Mouse (Mus musculus) hindbrain, embryonic 12.5 days (tissue): ENCODE measurements at regions not wholly inside any gene's neighbourhood (a gene's known extent, or its start where the extent isn't known, plus 50 kb on each side); places are given as distances from the start of the nearest gene placed in this dataset.

Experiments
- ATAC-seq: fragments of 200-750 bp; cut with Nextera tagmentation; 2 replicates; pipeline ENCODE4 v1.8.0; 2017; ENCODE audit warnings: moderate TSS enrichment; ENCODE audit not compliant: low FRiP score
- H3K27ac ChIP-seq: fragments of 300-500 bp; sonication (generic); 2 replicates; pipeline ENCODE4 v1.5.1; 2016; ENCODE audit warnings: mild to moderate bottlenecking
- H3K27me3 ChIP-seq: fragments of 300-500 bp; sonication (generic); 2 replicates; pipeline ENCODE4 v1.6.1; 2016; ENCODE audit warnings: mild to moderate bottlenecking
- H3K36me3 ChIP-seq: fragments of 300-500 bp; sonication (generic); 2 replicates; pipeline ENCODE4 v1.6.1; 2016; ENCODE audit warnings: mild to moderate bottlenecking
- H3K4me1 ChIP-seq: fragments of 300-500 bp; sonication (generic); 2 replicates; pipeline ENCODE4 v1.6.1; 2016
- H3K4me2 ChIP-seq: fragments of 300-500 bp; sonication (generic); replicated peaks from 2 replicates; pipeline ENCODE4 v1.6.1; 2016; ENCODE audit warnings: mild to moderate bottlenecking
- H3K4me3 ChIP-seq: fragments of 300-500 bp; sonication (generic); 2 replicates; pipeline ENCODE4 v1.5.1; 2016; ENCODE audit warnings: mild to moderate bottlenecking
- H3K9ac ChIP-seq: fragments of 300-500 bp; sonication (generic); 2 replicates; pipeline ENCODE4 v1.6.1; 2016; ENCODE audit warnings: mild to moderate bottlenecking, moderate library complexity
- H3K9me3 ChIP-seq: fragments of 300-500 bp; sonication (generic); replicated peaks from 2 replicates; pipeline ENCODE4 v1.6.1; 2016; ENCODE audit warnings: mild to moderate bottlenecking
- WGBS: fragments of 180-500 bp; shearing (Covaris S2); methylation state at CpG from one replicate; pipeline ENCODE4 v1.1.7; 2016; 5-methylcytosine and 5-hydroxymethylcytosine counted together

DNA sequence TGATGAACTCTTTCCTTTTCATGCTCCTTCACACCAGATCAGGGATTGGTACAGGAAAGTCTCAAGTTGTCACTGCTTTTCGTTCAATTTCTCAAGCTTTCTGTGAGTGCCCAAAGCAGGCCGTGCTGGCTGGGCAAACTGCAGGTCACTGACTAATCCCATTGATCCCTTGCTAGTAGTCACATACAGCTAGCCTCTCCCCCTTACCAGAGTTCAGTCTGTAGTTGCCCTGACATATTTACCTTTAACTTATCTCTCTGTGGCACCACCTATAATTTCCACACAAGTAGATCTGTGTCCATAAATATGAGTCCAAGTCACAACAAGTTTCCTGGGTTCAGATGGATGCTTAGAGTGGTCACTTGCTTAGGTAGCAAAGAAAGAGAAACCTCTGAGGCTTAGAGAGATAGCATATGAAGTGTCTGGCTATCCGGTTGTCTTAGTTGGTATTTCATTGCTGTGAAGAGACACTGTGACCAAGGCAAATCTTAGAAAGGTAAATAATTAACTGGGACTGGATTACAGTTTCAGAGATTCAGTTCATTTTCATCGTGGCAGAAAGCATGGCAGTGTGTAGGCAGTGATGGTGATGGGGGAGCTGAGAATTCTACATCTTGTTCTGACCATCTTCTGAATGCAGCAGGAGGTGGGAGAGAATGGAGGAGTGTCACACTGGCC lies 362.8 kb upstream of the Pcsk5 start:
- 76% methylated on average over 4 of the region's 4 CpGs for WGBS
- no peak overlapping the region for H3K27ac ChIP-seq
- no peak overlapping the region for H3K4me3 ChIP-seq
- no peak overlapping the region for H3K9ac ChIP-seq
- no peaks in the 10 kb centered on the region for H3K36me3 ChIP-seq
- H3K9me3 ChIP-seq: peaks cover 3% of the 10 kb centered on the region; the same call in 1 of the 2 replicates
- no peak overlapping the region for H3K4me2 ChIP-seq
- H3K27me3 ChIP-seq: no peaks in the 10 kb centered on the region
- H3K4me1 ChIP-seq: no peaks in the 10 kb centered on the region
- ATAC-seq: no peak

DNA sequence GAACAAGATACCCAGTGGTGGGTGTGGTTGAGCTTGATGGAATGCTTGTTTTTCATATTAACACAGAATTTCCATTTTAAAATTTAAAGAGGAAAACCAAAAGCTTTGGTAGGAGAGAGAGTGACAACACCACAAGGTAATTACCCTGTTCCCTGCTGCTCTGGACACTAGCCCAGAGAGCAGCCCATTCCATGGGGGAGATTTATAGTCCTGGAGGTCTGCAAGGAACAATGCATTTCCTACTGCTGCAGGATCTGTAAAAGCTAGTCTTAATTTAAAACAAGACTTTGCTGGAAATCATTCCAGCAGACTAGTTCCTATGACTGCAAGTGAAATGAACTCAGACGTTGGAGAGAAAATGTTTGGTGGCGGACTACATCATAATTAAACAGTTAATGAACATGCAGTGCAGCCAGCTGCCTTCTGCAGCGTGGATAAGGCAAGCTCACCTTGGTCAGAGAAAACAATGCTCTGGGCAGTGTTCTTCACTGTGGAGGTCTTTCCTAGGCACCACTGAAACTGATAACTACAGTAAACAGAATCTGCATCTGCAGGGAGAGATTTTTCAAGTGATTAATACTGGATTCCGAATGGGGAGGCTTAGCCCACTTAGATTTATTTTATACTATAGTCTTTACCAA lies 351.8 kb upstream of the Pcsk5 start:
- Histone ChIP-seq H3K4me1 (peaks cover 5% of the 10 kb centered on the region; the same call in 1 of the 2 replicates), H3K36me3 (no peaks in the 10 kb centered on the region), H3K27me3 (no peaks in the 10 kb centered on the region), H3K4me3 (no peak overlapping the region), H3K9ac (no peak overlapping the region), H3K27ac (no peak overlapping the region; the same call in 1 of the 2 replicates), H3K4me2 (no peak overlapping the region), H3K9me3 (no peaks in the 10 kb centered on the region)
- 53% methylated on average over 4 of the region's 4 CpGs for WGBS
- no peak for ATAC-seq

DNA sequence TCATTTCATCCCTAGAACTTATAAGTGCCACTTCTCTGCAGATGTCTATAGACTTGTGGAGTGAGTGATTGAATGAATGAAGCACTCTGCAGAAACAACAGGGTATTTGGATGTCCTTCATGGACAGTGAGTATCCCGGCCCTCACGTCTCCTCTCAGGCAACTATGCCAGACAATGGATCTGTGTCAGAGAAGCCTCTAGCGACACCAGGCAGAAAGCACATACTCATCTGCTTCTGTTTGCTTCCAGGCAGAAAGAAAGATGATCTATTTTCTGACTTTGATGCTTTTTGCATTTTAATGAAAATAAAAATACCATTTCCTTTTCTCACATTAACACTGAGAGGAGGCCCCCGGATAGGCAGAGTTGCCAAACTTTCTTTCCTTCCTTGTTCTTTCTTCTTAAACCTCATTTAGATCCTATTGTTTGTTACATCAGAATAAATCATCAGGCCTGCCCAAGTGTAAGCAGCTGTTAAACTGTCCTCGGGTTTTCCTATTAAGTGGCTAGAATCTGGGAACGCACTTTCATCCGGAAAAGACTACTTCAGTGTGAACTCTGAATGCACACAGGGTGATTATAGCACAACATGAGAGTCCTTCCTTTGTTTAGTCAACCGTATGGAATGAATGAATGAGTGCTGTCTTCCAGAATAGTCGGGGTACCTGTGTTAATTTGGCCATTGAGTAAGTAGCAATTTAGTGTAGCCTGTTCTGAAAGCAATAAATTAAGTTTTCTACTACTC lies 350.9 kb upstream of the Pcsk5 start:
- H3K4me1 ChIP-seq: peaks cover 5% of the 10 kb centered on the region; the same call in 1 of the 2 replicates
- no peak overlapping the region for H3K4me2 ChIP-seq
- 65% methylated on average over 9 of the region's 9 CpGs for WGBS
- no peaks in the 10 kb centered on the region for H3K27me3 ChIP-seq
- ATAC-seq: no peak
- H3K36me3 ChIP-seq: no peaks in the 10 kb centered on the region
- H3K27ac ChIP-seq: no peak overlapping the region
- no peak overlapping the region for H3K4me3 ChIP-seq
- no peak overlapping the region for H3K9ac ChIP-seq
- H3K9me3 ChIP-seq: no peaks in the 10 kb centered on the region

DNA sequence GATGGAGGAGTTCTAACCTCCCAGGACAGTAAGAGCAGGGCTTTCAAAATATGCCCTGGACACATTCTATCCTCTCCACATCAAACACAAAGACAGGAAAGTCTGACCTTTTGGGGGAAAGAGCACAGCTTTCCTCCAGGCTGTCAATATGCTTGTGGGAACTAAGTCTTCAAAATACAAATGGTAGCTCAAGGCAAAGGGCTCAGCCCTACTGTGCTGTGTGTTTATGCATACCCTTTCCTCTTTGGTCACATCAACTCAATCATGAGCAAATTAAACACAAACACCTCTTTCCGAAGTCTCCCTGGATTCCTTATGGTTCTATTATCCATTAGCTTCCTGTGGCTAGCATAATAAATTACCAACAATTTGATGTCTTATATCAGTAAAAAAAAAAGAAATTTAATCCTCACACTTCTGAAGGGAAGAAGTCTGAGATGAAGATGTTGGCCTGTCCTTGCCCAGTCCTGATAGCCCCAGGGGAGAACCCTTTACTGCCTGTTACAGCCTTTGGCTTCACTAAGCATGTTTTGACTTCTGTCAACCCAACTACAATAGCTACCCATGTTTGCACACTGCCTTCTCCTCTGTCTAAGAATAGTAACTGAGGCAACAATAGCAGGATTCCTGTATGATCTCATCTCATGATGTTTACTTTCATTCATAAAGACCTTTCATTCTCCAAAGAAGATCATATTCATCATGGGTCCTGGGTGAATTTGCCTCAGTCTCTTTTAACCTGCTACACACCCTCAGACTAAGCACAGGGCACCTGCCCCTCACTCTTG lies 348.5 kb upstream of the Pcsk5 start:
- no peak for ATAC-seq

DNA sequence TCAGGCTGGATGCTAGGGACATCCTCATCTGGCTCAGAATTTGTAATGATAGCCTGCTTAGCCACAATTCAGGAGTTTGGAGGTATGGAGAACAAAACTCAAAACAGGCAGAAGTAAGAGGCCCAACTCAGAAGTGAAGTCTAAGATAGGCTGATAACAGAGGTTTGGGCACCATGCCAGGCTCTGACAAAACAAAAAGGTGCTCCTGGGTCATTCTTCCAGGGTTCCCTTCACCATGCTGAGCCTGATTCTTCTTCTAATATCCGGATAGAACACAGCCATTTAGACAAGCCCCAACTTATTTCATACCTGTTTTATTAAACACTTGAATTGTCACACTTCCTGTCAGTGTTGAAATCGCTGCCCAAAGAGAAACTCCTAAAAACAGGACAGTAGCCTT lies 347.8 kb upstream of the Pcsk5 start:
- Histone ChIP-seq H3K9ac (no peak overlapping the region), H3K9me3 (no peaks in the 10 kb centered on the region), H3K27me3 (no peaks in the 10 kb centered on the region), H3K27ac (no peak overlapping the region), H3K36me3 (no peaks in the 10 kb centered on the region), H3K4me2 (no peak overlapping the region), H3K4me3 (no peak overlapping the region), H3K4me1 (peaks cover 5% of the 10 kb centered on the region; the same call in 1 of the 2 replicates)
- no peak for ATAC-seq
- 91% methylated on average over 2 of the region's 2 CpGs for WGBS

More for the DNA sequence above, 348.5 kb upstream of the Pcsk5 start:
- Histone ChIP-seq H3K9ac (no peak overlapping the region), H3K27me3 (no peaks in the 10 kb centered on the region), H3K27ac (no peak overlapping the region), H3K4me2 (no peak overlapping the region), H3K4me1 (peaks cover 5% of the 10 kb centered on the region; the same call in 1 of the 2 replicates), H3K4me3 (no peak overlapping the region), H3K9me3 (no peaks in the 10 kb centered on the region), H3K36me3 (no peaks in the 10 kb centered on the region)
- WGBS: 88% methylated on average over 1 of the region's 1 CpGs

DNA sequence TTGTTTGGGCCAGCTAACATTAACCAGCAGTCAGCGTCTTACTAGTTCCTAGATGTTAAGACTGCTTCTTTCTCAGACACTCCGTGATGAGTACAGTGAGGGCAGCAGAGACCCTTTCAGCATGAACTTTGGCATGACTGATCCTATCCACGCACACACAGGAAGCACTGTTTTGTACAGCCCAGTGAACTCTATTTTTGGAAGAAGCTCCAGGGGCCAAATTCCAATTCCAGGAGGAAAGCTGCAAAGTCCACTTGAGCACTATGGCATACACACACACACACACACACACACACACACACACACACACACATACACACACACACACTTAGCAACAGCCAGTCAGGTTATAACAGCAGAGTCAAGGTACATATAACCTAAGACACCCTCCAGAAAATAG lies 338.8 kb upstream of the Pcsk5 start:
- no peaks in the 10 kb centered on the region for H3K9me3 ChIP-seq
- no peak overlapping the region for H3K4me2 ChIP-seq
- no peaks in the 10 kb centered on the region for H3K4me1 ChIP-seq
- H3K27me3 ChIP-seq: no peaks in the 10 kb centered on the region
- WGBS: 72% methylated on average over 3 of the region's 3 CpGs
- no peak overlapping the region for H3K27ac ChIP-seq
- no peak for ATAC-seq
- no peaks in the 10 kb centered on the region for H3K36me3 ChIP-seq
- H3K4me3 ChIP-seq: no peak overlapping the region
- H3K9ac ChIP-seq: no peak overlapping the region

DNA sequence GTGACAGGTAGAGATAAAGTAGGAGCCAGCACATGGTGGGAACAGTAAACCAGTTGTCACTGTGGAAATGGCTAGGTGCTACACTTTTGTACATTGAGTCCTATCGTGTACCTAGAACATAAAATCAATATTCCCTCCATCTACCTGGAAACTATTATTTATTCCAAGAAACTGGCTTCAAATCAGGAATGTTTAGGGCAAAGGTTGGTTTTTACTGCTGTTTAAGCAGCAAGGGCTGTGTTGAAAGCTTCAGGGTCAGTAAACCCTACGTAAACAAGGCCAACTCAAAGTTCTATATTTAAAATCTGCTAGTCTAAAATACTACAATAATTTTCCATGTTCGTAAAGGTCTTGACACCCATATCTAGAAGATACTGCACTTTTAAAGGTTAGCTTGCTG lies 309.1 kb upstream of the Pcsk5 start:
- no peaks in the 10 kb centered on the region for H3K36me3 ChIP-seq
- WGBS: 90% methylated on average over 3 of the region's 3 CpGs
- ATAC-seq: no peak
- no peaks in the 10 kb centered on the region for H3K27me3 ChIP-seq
- H3K9ac ChIP-seq: no peak overlapping the region
- H3K9me3 ChIP-seq: no peaks in the 10 kb centered on the region
- H3K4me1 ChIP-seq: no peaks in the 10 kb centered on the region
- H3K4me2 ChIP-seq: no peak overlapping the region
- no peak overlapping the region for H3K27ac ChIP-seq
- no peak overlapping the region for H3K4me3 ChIP-seq

DNA sequence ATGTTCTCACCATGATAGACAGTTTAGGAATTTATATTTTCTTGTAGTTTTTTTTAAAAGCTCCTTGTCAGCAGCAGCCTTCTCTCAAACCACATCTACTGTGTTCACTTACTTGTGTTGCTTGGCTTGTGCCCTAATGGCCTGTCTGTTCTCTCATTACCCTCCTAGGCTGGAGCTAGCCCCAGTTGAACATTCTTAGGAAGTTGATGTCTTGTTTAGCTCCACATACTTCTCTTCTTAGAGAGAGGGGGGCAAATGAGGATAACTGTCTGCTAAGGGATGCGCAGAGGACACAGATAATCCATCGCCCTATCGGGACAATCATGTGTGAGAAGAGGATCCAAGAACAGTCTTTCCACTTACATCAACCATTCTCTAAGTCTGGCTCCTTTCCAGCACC lies 293.5 kb upstream of the Pcsk5 start:
- Histone ChIP-seq H3K4me1 (no peaks in the 10 kb centered on the region), H3K27me3 (no peaks in the 10 kb centered on the region), H3K9me3 (no peaks in the 10 kb centered on the region), H3K27ac (no peak overlapping the region), H3K4me3 (no peak overlapping the region), H3K36me3 (no peaks in the 10 kb centered on the region), H3K9ac (no peak overlapping the region), H3K4me2 (no peak overlapping the region)
- no peak for ATAC-seq
- WGBS: 89% methylated on average over 3 of the region's 3 CpGs

DNA sequence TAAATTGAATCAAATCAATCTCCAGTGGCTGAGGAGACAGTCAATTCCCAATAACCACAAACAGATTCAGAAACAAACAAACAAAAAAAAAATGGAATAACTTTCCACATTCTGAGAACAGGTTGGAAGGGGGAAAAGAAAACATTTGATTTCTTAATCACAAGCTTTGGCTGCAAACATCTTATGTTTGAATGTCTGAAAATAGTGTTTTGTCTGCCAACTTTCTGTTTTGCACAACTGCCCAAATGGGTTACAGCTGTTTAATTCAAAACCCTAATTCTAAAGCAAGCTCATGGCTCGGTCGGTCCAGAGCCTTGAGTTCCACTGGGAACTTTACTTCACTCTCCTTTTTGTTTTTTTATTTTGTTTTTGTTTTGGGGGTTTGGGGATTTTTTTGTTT lies 291.4 kb upstream of the Pcsk5 start:
- Histone ChIP-seq H3K36me3 (no peaks in the 10 kb centered on the region), H3K9me3 (no peaks in the 10 kb centered on the region), H3K4me1 (no peaks in the 10 kb centered on the region), H3K9ac (no peak overlapping the region), H3K4me2 (no peak overlapping the region), H3K27ac (no peak overlapping the region), H3K4me3 (no peak overlapping the region), H3K27me3 (no peaks in the 10 kb centered on the region)
- ATAC-seq: no peak
- WGBS: 95% methylated on average over 2 of the region's 2 CpGs

DNA sequence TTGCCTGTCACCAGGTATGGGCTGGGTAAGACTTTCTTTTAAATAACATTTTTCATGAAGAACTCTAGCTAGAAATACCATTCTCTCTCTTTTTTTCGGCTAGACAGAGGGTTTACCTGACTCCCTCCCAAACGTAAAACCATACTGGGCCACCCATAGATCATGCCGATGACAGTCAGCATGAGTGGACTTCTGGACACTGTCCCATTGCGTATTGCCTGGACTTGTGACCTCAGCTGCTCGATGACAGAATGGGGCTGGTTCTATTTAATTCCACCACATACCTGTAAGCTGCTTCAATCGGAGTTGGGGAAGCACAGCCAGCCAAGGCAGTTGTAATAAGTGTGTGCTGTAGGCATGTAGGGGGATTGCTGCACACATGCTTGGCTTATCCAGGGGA lies 268.8 kb upstream of the Pcsk5 start:
- Histone ChIP-seq H3K4me3 (no peak overlapping the region), H3K36me3 (no peaks in the 10 kb centered on the region), H3K9ac (no peak overlapping the region), H3K27ac (no peak overlapping the region), H3K4me2 (no peak overlapping the region), H3K4me1 (peaks cover 8% of the 10 kb centered on the region), H3K9me3 (no peaks in the 10 kb centered on the region), H3K27me3 (no peaks in the 10 kb centered on the region)
- ATAC-seq: no peak
- WGBS: 84% methylated on average over 6 of the region's 6 CpGs

DNA sequence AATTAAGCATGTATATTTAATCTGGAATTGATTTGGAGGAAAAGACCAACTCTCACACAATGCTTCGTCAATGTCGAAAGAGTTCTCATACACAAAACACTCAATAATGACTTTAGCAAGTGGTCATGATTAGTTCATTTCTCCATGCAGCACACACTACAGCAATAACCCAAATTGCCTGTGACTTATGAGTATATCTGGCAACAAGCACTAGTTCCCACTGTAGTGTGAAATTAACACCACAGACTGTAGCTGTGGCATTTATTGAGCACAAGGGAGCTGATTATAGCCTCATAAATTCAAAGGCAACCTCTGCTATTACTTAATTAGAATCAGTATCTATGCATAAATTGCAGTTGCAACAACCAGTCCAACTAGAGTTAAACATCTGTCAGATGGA lies 267.2 kb upstream of the Pcsk5 start:
- Histone ChIP-seq H3K27ac (no peak overlapping the region), H3K36me3 (no peaks in the 10 kb centered on the region), H3K9me3 (no peaks in the 10 kb centered on the region), H3K4me1 (peaks cover 8% of the 10 kb centered on the region), H3K4me2 (no peak overlapping the region), H3K27me3 (no peaks in the 10 kb centered on the region), H3K4me3 (no peak overlapping the region), H3K9ac (no peak overlapping the region)
- no peak for ATAC-seq
- WGBS: 89% methylated on average over 2 of the region's 2 CpGs
